Mouse (Mus musculus) MEL (cell line): Measurements from ENCODE around the gene Esam. TPM values are rescaled to one million over a fixed set of nuclear protein-coding genes. Genes with fewer than 3 reads are reported as not detected.

ENCODE experiments used
- DNase-seq: peaks from one replicate; pipeline ENCODE4 v3.0.0; 2011; ENCODE audit warnings: low read depth, low spot score
- H3K27ac ChIP-seq: 2 replicates; pipeline ENCODE4 v1.5.1; 2012; ENCODE audit warnings: low read depth, mild to moderate bottlenecking, control low read depth, low read length, moderate library complexity; ENCODE audit not compliant: control insufficient read depth
- H3K27me3 ChIP-seq, 2 experiments: fragments of 150-350 bp in 1 of 2; sonication (generic) in 1 of 2; 2 replicates each; pipeline ENCODE4 v1.6.1; 2012; ENCODE audit warnings: low read length in 2 of 2, mild to moderate bottlenecking in 2 of 2, improper control_type of control experiment in 1 of 2, moderate library complexity in 1 of 2; ENCODE audit not compliant: insufficient read depth in 2 of 2, control insufficient read depth in 1 of 2
- H3K36me3 ChIP-seq, 2 experiments: 2 replicates each; pipeline ENCODE4 v1.6.1; 2012 to 2014; ENCODE audit warnings: low read length in 2 of 2, improper control_type of control experiment in 1 of 2, inconsistent platforms in 1 of 2, mild to moderate bottlenecking in 1 of 2; ENCODE audit not compliant: insufficient read depth in 2 of 2, control insufficient read depth in 1 of 2
- H3K4me1 ChIP-seq, 2 experiments: fragments of 150-350 bp in 1 of 2; sonication (generic) in 1 of 2; 2 replicates each; pipeline ENCODE4 v1.6.1; 2012; ENCODE audit warnings: low read length in 2 of 2, improper control_type of control experiment in 1 of 2, mild to moderate bottlenecking in 1 of 2; ENCODE audit not compliant: insufficient read depth in 2 of 2, control insufficient read depth in 1 of 2
- H3K4me3 ChIP-seq, 2 experiments: fragments of 150-350 bp in 1 of 2; sonication (generic) in 1 of 2; 2 replicates each; pipeline ENCODE4 v1.5.1; 2012; ENCODE audit warnings: low read depth in 2 of 2, low read length in 2 of 2, mild to moderate bottlenecking in 2 of 2, moderate library complexity in 2 of 2, control low read depth in 1 of 2, improper control_type of control experiment in 1 of 2; ENCODE audit not compliant: control insufficient read depth in 1 of 2, insufficient read depth in 1 of 2
- H3K79me2 ChIP-seq: 2 replicates; pipeline ENCODE4 v1.6.1; 2012; ENCODE audit warnings: mild to moderate bottlenecking, low read length, moderate library complexity; ENCODE audit not compliant: control insufficient read depth, poor library complexity, insufficient read depth
- H3K9ac ChIP-seq: 2 replicates; pipeline ENCODE4 v1.6.1; 2012; ENCODE audit warnings: low read depth, mild to moderate bottlenecking, control low read depth, low read length, moderate library complexity; ENCODE audit not compliant: control insufficient read depth, poor library complexity, severe bottlenecking
- H3K9me3 ChIP-seq: fragments of 150-350 bp; sonication (generic); replicated peaks from 2 replicates; pipeline ENCODE4 v1.6.1; 2012; ENCODE audit warnings: mild to moderate bottlenecking, low read length, improper control_type of control experiment, moderate library complexity; ENCODE audit not compliant: insufficient read depth
- BHLHE40 ChIP-seq: IDR thresholded peaks from 2 replicates; pipeline ENCODE4 v1.6.1; 2012; ENCODE audit warnings: low read depth, mild to moderate bottlenecking, inconsistent platforms, low read length, improper control_type of control experiment, borderline replicate concordance
- CHD2 ChIP-seq: IDR thresholded peaks from 2 replicates; pipeline ENCODE4 v1.6.1; 2011; ENCODE audit warnings: low read length, improper control_type of control experiment
- E2F4 ChIP-seq: IDR thresholded peaks from 2 replicates; pipeline ENCODE4 v1.6.1; 2011; ENCODE audit warnings: low read depth, low read length, improper control_type of control experiment, borderline replicate concordance
- ELF1 ChIP-seq: IDR thresholded peaks from 2 replicates; pipeline ENCODE4 v1.6.1; 2014; ENCODE audit warnings: low read depth, mild to moderate bottlenecking, inconsistent platforms, low read length, improper control_type of control experiment, moderate library complexity
- EP300 ChIP-seq, 2 experiments: IDR thresholded peaks; 2 replicates each; pipeline ENCODE4 v1.6.1; 2011; ENCODE audit warnings: improper control_type of control experiment in 2 of 2, low read length in 2 of 2, low read depth in 1 of 2, mild to moderate bottlenecking in 1 of 2
- ETS1 ChIP-seq: IDR thresholded peaks from 2 replicates; pipeline ENCODE4 v1.6.1; 2012; ENCODE audit warnings: low read depth, mild to moderate bottlenecking, inconsistent platforms, low read length, improper control_type of control experiment, moderate library complexity
- GABPA ChIP-seq: IDR thresholded peaks from 2 replicates; pipeline ENCODE4 v1.6.1; 2012; ENCODE audit warnings: low read depth, mild to moderate bottlenecking, inconsistent platforms, low read length, improper control_type of control experiment, moderate library complexity
- GATA1 ChIP-seq: IDR thresholded peaks from 2 replicates; pipeline ENCODE4 v1.6.1; 2011; ENCODE audit warnings: low read depth, low read length, improper control_type of control experiment
- JUND ChIP-seq: IDR thresholded peaks from 2 replicates; pipeline ENCODE4 v1.6.1; 2011; ENCODE audit warnings: low read depth, mild to moderate bottlenecking, improper control_type of control experiment, low read length
- KAT2A ChIP-seq: conservative IDR thresholded peaks from 2 replicates; pipeline ENCODE4 v1.6.1; 2012; ENCODE audit warnings: low read depth, low read length, improper control_type of control experiment, inconsistent platforms
- MAFK ChIP-seq: IDR thresholded peaks from 2 replicates; pipeline ENCODE4 v1.6.1; 2011; ENCODE audit warnings: low read depth, mild to moderate bottlenecking, low read length, improper control_type of control experiment, borderline replicate concordance
- MAX ChIP-seq: IDR thresholded peaks from 2 replicates; pipeline ENCODE4 v1.6.1; 2011; ENCODE audit warnings: low read length, improper control_type of control experiment
- MAZ ChIP-seq: IDR thresholded peaks from 2 replicates; pipeline ENCODE4 v1.6.1; 2012; ENCODE audit warnings: low read depth, mild to moderate bottlenecking, inconsistent platforms, low read length, improper control_type of control experiment
- MEF2A ChIP-seq: IDR thresholded peaks from 2 replicates; pipeline ENCODE4 v1.6.1; 2014; ENCODE audit warnings: low read depth, mild to moderate bottlenecking, inconsistent platforms, low read length, improper control_type of control experiment; ENCODE audit not compliant: poor library complexity, insufficient replicate concordance, severe bottlenecking; ENCODE audit errors: extremely low read depth
- MXI1 ChIP-seq: IDR thresholded peaks from 2 replicates; pipeline ENCODE4 v1.6.1; 2011; ENCODE audit warnings: mild to moderate bottlenecking, low read depth, low read length, improper control_type of control experiment
- MYB ChIP-seq: IDR thresholded peaks from 2 replicates; pipeline ENCODE4 v1.6.1; 2011; ENCODE audit warnings: mild to moderate bottlenecking, low read depth, low read length, improper control_type of control experiment
- MYC ChIP-seq: IDR thresholded peaks from 2 replicates; pipeline ENCODE4 v1.6.1; 2011; ENCODE audit warnings: low read depth, mild to moderate bottlenecking, low read length, improper control_type of control experiment, moderate library complexity
- NELFE ChIP-seq: IDR thresholded peaks from 2 replicates; pipeline ENCODE4 v1.6.1; 2011; ENCODE audit warnings: low read depth, low read length, improper control_type of control experiment
- NRF1 ChIP-seq: IDR thresholded peaks from 2 replicates; pipeline ENCODE4 v1.6.1; 2014; ENCODE audit warnings: low read depth, mild to moderate bottlenecking, inconsistent platforms, low read length, improper control_type of control experiment, moderate library complexity; ENCODE audit not compliant: poor library complexity, insufficient read depth, severe bottlenecking
- POLR2A ChIP-seq, 2 experiments: IDR thresholded peaks; 2 replicates each; pipeline ENCODE4 v1.6.1; 2011 to 2012; ENCODE audit warnings: low read length in 2 of 2, mild to moderate bottlenecking in 2 of 2, control low read depth in 1 of 2, improper control_type of control experiment in 1 of 2, low read depth in 1 of 2, moderate library complexity in 1 of 2; ENCODE audit not compliant: control insufficient read depth in 1 of 2, insufficient read depth in 1 of 2, poor library complexity in 1 of 2
- POLR2AphosphoS2 ChIP-seq: IDR thresholded peaks from 2 replicates; pipeline ENCODE4 v1.6.1; 2011; ENCODE audit warnings: low read length, improper control_type of control experiment
- POLR2AphosphoS5 ChIP-seq: IDR thresholded peaks from 2 replicates; pipeline ENCODE4 v1.6.1; 2012; ENCODE audit warnings: low read depth, borderline replicate concordance, mild to moderate bottlenecking, inconsistent platforms, low read length, moderate library complexity, mixed read lengths
- RAD21 ChIP-seq: IDR thresholded peaks from 2 replicates; pipeline ENCODE4 v1.6.1; 2011; ENCODE audit warnings: mild to moderate bottlenecking, low read depth, low read length, improper control_type of control experiment
- RCOR1 ChIP-seq: IDR thresholded peaks from 2 replicates; pipeline ENCODE4 v1.6.1; 2012; ENCODE audit warnings: low read depth, mild to moderate bottlenecking, inconsistent platforms, low read length, improper control_type of control experiment
- SIN3A ChIP-seq: IDR thresholded peaks from 2 replicates; pipeline ENCODE4 v1.6.1; 2012; ENCODE audit warnings: low read length, improper control_type of control experiment, inconsistent platforms
- SMC3 ChIP-seq: IDR thresholded peaks from 2 replicates; pipeline ENCODE4 v1.6.1; 2011; ENCODE audit warnings: low read depth, low read length, improper control_type of control experiment
- UBTF ChIP-seq: IDR thresholded peaks from 2 replicates; pipeline ENCODE4 v1.6.1; 2012; ENCODE audit warnings: low read depth, mild to moderate bottlenecking, inconsistent platforms, low read length, improper control_type of control experiment, moderate library complexity, borderline replicate concordance; ENCODE audit not compliant: insufficient read depth
- USF1 ChIP-seq: IDR thresholded peaks from 2 replicates; pipeline ENCODE4 v1.6.1; 2014; ENCODE audit warnings: low read depth, mild to moderate bottlenecking, inconsistent platforms, low read length, improper control_type of control experiment, moderate library complexity
- USF2 ChIP-seq, 2 experiments: IDR thresholded peaks; 2 replicates each; pipeline ENCODE4 v1.6.1; 2011 to 2012; ENCODE audit warnings: improper control_type of control experiment in 2 of 2, low read length in 2 of 2, borderline replicate concordance in 1 of 2, inconsistent platforms in 1 of 2, low read depth in 1 of 2, mild to moderate bottlenecking in 1 of 2; ENCODE audit not compliant: insufficient read depth in 1 of 2
- ZC3H11A ChIP-seq: IDR thresholded peaks from 2 replicates; pipeline ENCODE4 v1.6.1; 2012; ENCODE audit warnings: low read depth, mild to moderate bottlenecking, inconsistent platforms, low read length, improper control_type of control experiment
- ZKSCAN1 ChIP-seq: IDR thresholded peaks from 2 replicates; pipeline ENCODE4 v1.6.1; 2012; ENCODE audit warnings: low read depth, mild to moderate bottlenecking, inconsistent platforms, low read length, improper control_type of control experiment, moderate library complexity
- ZMIZ1 ChIP-seq: IDR thresholded peaks from 2 replicates; pipeline ENCODE4 v1.6.1; 2012; ENCODE audit warnings: low read depth, mild to moderate bottlenecking, inconsistent platforms, low read length, improper control_type of control experiment, moderate library complexity
- ZNF384 ChIP-seq: IDR thresholded peaks from 2 replicates; pipeline ENCODE4 v1.6.1; 2012; ENCODE audit warnings: low read depth, mild to moderate bottlenecking, inconsistent platforms, low read length, improper control_type of control experiment
- polyA plus RNA-seq, 2 experiments: library from polyadenylated mRNA; stranded (reverse) in 1 of 2; unstranded in 1 of 2; fragments of >175 nt in 1 of 2; fragments of >200 nt in 1 of 2; gene quantifications; 2 replicates each; pipeline versions ENCODE4 v1.2.1 to v1.2.4; 2012; ENCODE audit warnings: low replicate concordance in 2 of 2, low read depth in 1 of 2; ENCODE audit not compliant: insufficient read length in 2 of 2, insufficient read depth in 1 of 2, missing spikeins in 1 of 2
- total RNA-seq: library from RNA; depleted of rRNA; stranded (reverse); fragments of 300-350 nt; gene quantifications from 2 replicates; pipeline ENCODE4 v1.2.3, GENCODE M21; 2012

The Esam gene
- total and polyA plus RNA-seq, 3 experiments, result 0.23 to 0.89 TPM; not detected in 1

- TF ChIP-seq EP300 (IDR thresholded peaks at IDR 0.05; ENCODE audit: low read depth in 1 of 2, low read length in 2 of 2) (no peak), NRF1 (no peak)
Measured at GRCm38 (mm10) chr9:37552536-37553293, 24.8 kb downstream of the Esam start, which contains the start of gene Nrgn (continued).

- no peaks in the 10 kb centered on the region for H3K27me3 ChIP-seq
- peak overlapping the region; percentile 75 for H3K27ac ChIP-seq
- DNase-seq, result peak; percentile 83
- H3K9me3 ChIP-seq, result no peaks in the 10 kb centered on the region
- H3K4me3 ChIP-seq, result no peak overlapping the region
- H3K79me2 ChIP-seq, result no peaks in the 10 kb centered on the region
- H3K9ac ChIP-seq, result no peak overlapping the region
- H3K4me1 ChIP-seq, result peaks cover 6 to 27% of the 10 kb centered on the region in 2 experiments
- H3K36me3 ChIP-seq, result peaks cover 0 to 24% of the 10 kb centered on the region in 2 experiments; a peak in 2 of 4 replicates
- TF ChIP-seq NELFE, result no peak
- 0 out of 2 replicates have a peak, but pooled peaks have one; percentile 10 for TF ChIP-seq MAFK
- peak; percentile 78 for TF ChIP-seq SIN3A
- no peak for TF ChIP-seq MAZ
- no peak for TF ChIP-seq ZMIZ1
- no peak for TF ChIP-seq KAT2A
- TF ChIP-seq UBTF, result no peak
- no peak for TF ChIP-seq POLR2AphosphoS5
- TF ChIP-seq GATA1, result peak; percentile 86
- peak; percentile 75 for TF ChIP-seq MAX
- peak; percentile 93 for TF ChIP-seq USF1
- TF ChIP-seq RAD21, result no peak
- TF ChIP-seq ZKSCAN1, result no peak
- peak; percentile 53; the same call in 1 of the 2 replicates for TF ChIP-seq MXI1
- TF ChIP-seq USF2 (IDR thresholded peaks at IDR 0.05; ENCODE audit: borderline replicate concordance in 1 of 2, insufficient read depth in 1 of 2, low read depth in 1 of 2, low read length in 2 of 2), result peak; percentile 47 to 82; a peak in 3 of 4 replicates
- no peak for TF ChIP-seq POLR2AphosphoS2
- TF ChIP-seq MEF2A, result no peak
- TF ChIP-seq JUND, result no peak
- no peak for TF ChIP-seq MYB
- no peak for TF ChIP-seq ELF1
- TF ChIP-seq ZNF384, result no peak
- TF ChIP-seq EP300 (IDR thresholded peaks at IDR 0.05; ENCODE audit: low read depth in 1 of 2, low read length in 2 of 2), result peak; percentile 91 to 94
- no peak for TF ChIP-seq GABPA
- TF ChIP-seq RCOR1, result peak; percentile 95
- no peak for TF ChIP-seq SMC3
- no peak for TF ChIP-seq MYC
- TF ChIP-seq CHD2, result no peak
- TF ChIP-seq E2F4, result no peak
- no peak for TF ChIP-seq BHLHE40
- TF ChIP-seq ETS1, result peak; percentile 89
- TF ChIP-seq ZC3H11A, result no peak
- TF ChIP-seq NRF1, result no peak
- TF ChIP-seq POLR2A (IDR thresholded peaks at IDR 0.05; ENCODE audit: control insufficient read depth in 1 of 2, insufficient read depth in 1 of 2, low read depth in 1 of 2, low read length in 2 of 2, poor library complexity in 1 of 2), result no peak
Measured at GRCm38 (mm10) chr9:37554279-37554678, 26.4 kb downstream of the Esam start.
